Mouse (Mus musculus) brain, embryonic 18.5 days (tissue): ENCODE measurements around the gene Iqcf1.
"Not testable (repeated sequence)": the region's sequence is repeated elsewhere in the genome, so short reads cannot be mapped to it uniquely, and the experiment has no call there.

ENCODE experiments used
- DNase-seq: peaks from one replicate; pipeline ENCODE4 v3.0.0-alpha.2; 2012; ENCODE audit warnings: low read depth, low spot score

Gene Iqcf1

GRCm38 (mm10) chr9:106482578-106483115 is 17.1 kb upstream of the Iqcf1 start:
- no peak for DNase-seq

- no peak for DNase-seq
These were observed 16.6 kb upstream of the Iqcf1 start for GRCm38 (mm10) chr9:106483136-106483535.

- DNase-seq, result no peak
These were observed 16.2 kb upstream of the Iqcf1 start for GRCm38 (mm10) chr9:106483606-106484005.

GRCm38 (mm10) chr9:106485076-106485475 is 14.7 kb upstream of the Iqcf1 start:
- no peak for DNase-seq

GRCm38 (mm10) chr9:106487602-106488001 is 12.2 kb upstream of the Iqcf1 start:
- not testable (repeated sequence) for DNase-seq

- no peak for DNase-seq
These were observed 2.1 kb downstream of the Iqcf1 start for GRCm38 (mm10) chr9:106501846-106502245.

- DNase-seq, result no peak
These were observed 4.5 kb downstream of the Iqcf1 start for GRCm38 (mm10) chr9:106504246-106504645.

- DNase-seq, result peak; percentile 8
These were observed 9.6 kb downstream of the Iqcf1 start for GRCm38 (mm10) chr9:106509356-106509755.

GRCm38 (mm10) chr9:106512729-106513450 is 13.1 kb downstream of the Iqcf1 start:
- peak; percentile 42 for DNase-seq

GRCm38 (mm10) chr9:106513566-106513965 is 13.8 kb downstream of the Iqcf1 start:
- no peak for DNase-seq

GRCm38 (mm10) chr9:106514273-106514672 is 14.5 kb downstream of the Iqcf1 start, which contains the start of gene Iqcf5:
Gene Iqcf5, plus strand, starts transcription at chr9:106514573.
- DNase-seq, result no peak

- DNase-seq, result no peak
These were observed 19.7 kb downstream of the Iqcf1 start for GRCm38 (mm10) chr9:106519433-106519832.

- DNase-seq, result no peak
These were observed 20.1 kb downstream of the Iqcf1 start for GRCm38 (mm10) chr9:106519909-106520308.

- DNase-seq, result peak; percentile 2
These were observed 32.1 kb downstream of the Iqcf1 start for GRCm38 (mm10) chr9:106531833-106532232.

- no peak for DNase-seq
These were observed 34.5 kb downstream of the Iqcf1 start for GRCm38 (mm10) chr9:106534296-106534695.

- DNase-seq, result no peak
These were observed 35.2 kb downstream of the Iqcf1 start for GRCm38 (mm10) chr9:106534975-106535374.
